Mouse (Mus musculus) adrenal gland, postnatal 4 days (tissue): ENCODE results near the gene Trim5. TPM values are rescaled to one million over a fixed set of nuclear protein-coding genes. Genes with fewer than 3 reads are reported as not detected.

Experiments
- total RNA-seq, 2 experiments: library from RNA; stranded (reverse); gene quantifications; 2 replicates each; pipeline ENCODE4 v1.2.3; 2021

Trim5 gene
- total RNA-seq, 2 experiments from 2014 or later = 6.7 to 7.5 TPM

Other genes with a start within 250 kb of the Trim5 start
- not detected for gene Olfr642, start 235.4 kb downstream of the Trim5 start, total RNA-seq
- gene 4930516K23Rik, start 226.6 kb downstream of the Trim5 start, total RNA-seq = not detected
- gene Olfr644, start 216.2 kb downstream of the Trim5 start, total RNA-seq = not detected
- not detected for gene Olfr645, start 202.6 kb downstream of the Trim5 start, total RNA-seq
- not detected for gene Olfr646, start 183.2 kb downstream of the Trim5 start, total RNA-seq
- not detected for gene Ubqln5, start 158.3 kb downstream of the Trim5 start, total RNA-seq
- gene Olfr643, start 150.7 kb downstream of the Trim5 start, total RNA-seq = not detected
- gene Ubqln3, start 144.8 kb downstream of the Trim5 start, total RNA-seq = not detected
- not detected for gene Ubqlnl, start 137.5 kb downstream of the Trim5 start, total RNA-seq
- not detected for gene Olfm5, start 123.3 kb downstream of the Trim5 start, total RNA-seq
- under 1 TPM in 1 of 2 experiments, not detected in 1; 0.11 TPM for gene Olfr648, start 104.7 kb downstream of the Trim5 start, total RNA-seq
- gene Olfr649, start 92.1 kb downstream of the Trim5 start, total RNA-seq = not detected
- gene Trim6, start 69.3 kb downstream of the Trim5 start, total RNA-seq = 1 to 10 TPM; 2.1 to 2.7 TPM
- gene Trim34a, start 43.6 kb downstream of the Trim5 start, total RNA-seq = 10 to 100 TPM; 11.1 to 11.7 TPM
- 10 to 100 TPM; 17.8 to 21.4 TPM for gene Trim12a, start 27.4 kb upstream of the Trim5 start, total RNA-seq
- 1 to 10 TPM; 1.0 to 1.2 TPM for gene Trim34b, start 41.4 kb upstream of the Trim5 start, total RNA-seq
- gene Trim12c, start 65.3 kb upstream of the Trim5 start, total RNA-seq = 10 to 100 TPM; 15.6 to 15.9 TPM
- not detected for gene Trim30b, start 81.8 kb upstream of the Trim5 start, total RNA-seq
- under 1 TPM; 0.22 to 0.28 TPM for gene Trim30c, start 112.7 kb upstream of the Trim5 start, total RNA-seq
- 1 to 10 TPM; 4.9 to 6.5 TPM for gene Trim30a, start 177.1 kb upstream of the Trim5 start, total RNA-seq
- gene Trim30d, start 219.8 kb upstream of the Trim5 start, total RNA-seq = 1 to 10 TPM; 7.8 to 9.7 TPM